In genomic region chr2:156760843-156761505, GRCm38 (mm10) we compare ENCODE assay signal across 12 mouse cellular contexts. TPM values are rescaled to one million over a fixed set of nuclear protein-coding genes. Genes with fewer than 3 reads are reported as not detected.
DNase-seq lines count a peak whose midpoint lies in the region; ATAC-seq and TF ChIP-seq lines count a peak whose summit lies in the region.
"Had no signal": no experiment of that assay in that cellular context is flagged by ENCODE, and none has a peak within 500 bp of the region (broad histone marks: within the 10 kb centered on the region; RNA-seq: fewer than 3 reads in every experiment).

No protein-coding gene starts in this region.

- ATAC-seq in hindbrain, postnatal 0 days, result no peak
- no peak for ATAC-seq in hindbrain, embryonic 13.5 days (ENCODE audit: low FRiP score)
- ATAC-seq in midbrain, postnatal 0 days (ENCODE audit: low FRiP score), result no peak
- no peak for ATAC-seq in midbrain, embryonic 13.5 days

- no peak overlapping the region for H3K4me2 ChIP-seq in hindbrain, postnatal 0 days (ENCODE audit: low read depth, low read length)
- H3K4me2 ChIP-seq in hindbrain, embryonic 13.5 days, result no peak overlapping the region
- H3K4me2 ChIP-seq in midbrain, postnatal 0 days (ENCODE audit: low read depth, low read length, poor library complexity, severe bottlenecking), result no peak overlapping the region
- no peak overlapping the region for H3K4me2 ChIP-seq in midbrain, embryonic 13.5 days (replicated peaks)
- H3K4me2 ChIP-seq: neural tube, embryonic 15.5 days had no signal

- H3K27ac ChIP-seq in hindbrain, postnatal 0 days, result no peak overlapping the region
- H3K27ac ChIP-seq in hindbrain, embryonic 13.5 days, result no peak overlapping the region
- H3K27ac ChIP-seq in midbrain, postnatal 0 days (ENCODE audit: low read depth, low read length), result no peak overlapping the region
- no peak overlapping the region for H3K27ac ChIP-seq in midbrain, embryonic 13.5 days
- H3K27ac ChIP-seq in cortical plate, adult 2 months (ENCODE audit: insufficient read depth, low read length), result no peak overlapping the region
- H3K27ac ChIP-seq in forebrain, embryonic 10.5 days, result no peak overlapping the region
- H3K27ac ChIP-seq: embryonic facial prominence, embryonic 10.5 days; midbrain, embryonic 10.5 days; neural tube, embryonic 15.5 days had no signal

- 90% methylated on average over 5 of the region's 5 CpGs for WGBS in hindbrain, postnatal 0 days
- 92% methylated on average over 5 of the region's 5 CpGs for WGBS in hindbrain, embryonic 13.5 days
- 90% methylated on average over 5 of the region's 5 CpGs for WGBS in midbrain, postnatal 0 days
- WGBS in midbrain, embryonic 13.5 days, result 94% methylated on average over 5 of the region's 5 CpGs
- WGBS in forebrain, embryonic 10.5 days, result 95% methylated on average over 5 of the region's 5 CpGs

- peaks cover 62% of the 10 kb centered on the region for H3K36me3 ChIP-seq in hindbrain, postnatal 0 days (ENCODE audit: insufficient read depth, low read length)
- H3K36me3 ChIP-seq in hindbrain, embryonic 13.5 days, result peaks cover 91% of the 10 kb centered on the region
- peaks cover 74% of the 10 kb centered on the region for H3K36me3 ChIP-seq in midbrain, postnatal 0 days (ENCODE audit: insufficient read depth, low read length)
- H3K36me3 ChIP-seq in midbrain, embryonic 13.5 days, result peaks cover 97% of the 10 kb centered on the region
- peaks cover 92% of the 10 kb centered on the region for H3K36me3 ChIP-seq in forebrain, embryonic 10.5 days (replicated peaks)

- no peak overlapping the region for H3K4me3 ChIP-seq in hindbrain, postnatal 0 days (ENCODE audit: low read length)
- no peak overlapping the region for H3K4me3 ChIP-seq in hindbrain, embryonic 13.5 days
- H3K4me3 ChIP-seq in midbrain, postnatal 0 days (ENCODE audit: low read depth, low read length), result no peak overlapping the region
- H3K4me3 ChIP-seq in midbrain, embryonic 13.5 days (replicated peaks), result no peak overlapping the region
- no peak overlapping the region for H3K4me3 ChIP-seq in cortical plate, adult 2 months (ENCODE audit: insufficient read depth, low read length)
- H3K4me3 ChIP-seq in forebrain, embryonic 10.5 days, result no peak overlapping the region
- H3K4me3 ChIP-seq: embryonic facial prominence, embryonic 10.5 days; midbrain, embryonic 10.5 days; neural tube, embryonic 15.5 days had no signal

- H3K27me3 ChIP-seq in hindbrain, postnatal 0 days (ENCODE audit: insufficient read depth, low read length), result no peaks in the 10 kb centered on the region
- no peaks in the 10 kb centered on the region for H3K27me3 ChIP-seq in hindbrain, embryonic 13.5 days
- H3K27me3 ChIP-seq in midbrain, postnatal 0 days (ENCODE audit: insufficient read depth, low read length), result no peaks in the 10 kb centered on the region
- no peaks in the 10 kb centered on the region for H3K27me3 ChIP-seq in midbrain, embryonic 13.5 days
- no peaks in the 10 kb centered on the region for H3K27me3 ChIP-seq in forebrain, embryonic 10.5 days (ENCODE audit: poor library complexity, severe bottlenecking)
- H3K27me3 ChIP-seq: neural tube, embryonic 15.5 days had no signal

- no peak for DNase-seq in hindbrain, postnatal 0 days (ENCODE audit: low spot score)
- DNase-seq in midbrain, postnatal 0 days (ENCODE audit: low spot score), result no peak
- no peak for DNase-seq in spleen, adult 18-20 months
- no peak for DNase-seq in forebrain, embryonic 10.5 days (ENCODE audit: extremely low spot score, low spot score)
- DNase-seq: adrenal gland, adult 2 months; heart, postnatal 10 days had no signal

- no peaks in the 10 kb centered on the region for H3K9me3 ChIP-seq in hindbrain, postnatal 0 days (ENCODE audit: low read length)
- H3K9me3 ChIP-seq in hindbrain, embryonic 13.5 days, result peaks cover 3% of the 10 kb centered on the region; the same call in 1 of the 2 replicates
- H3K9me3 ChIP-seq in midbrain, postnatal 0 days (ENCODE audit: low read length), result no peaks in the 10 kb centered on the region
- no peaks in the 10 kb centered on the region; the same call in 1 of the 2 replicates for H3K9me3 ChIP-seq in midbrain, embryonic 13.5 days
- H3K9me3 ChIP-seq in forebrain, embryonic 10.5 days, result peaks cover 30% of the 10 kb centered on the region
- H3K9me3 ChIP-seq: neural tube, embryonic 15.5 days had no signal

- TF ChIP-seq POLR2A in cortical plate, adult 2 months (IDR thresholded peaks at IDR 0.05; ENCODE audit: extremely low read depth, insufficient read depth, low read length), result no peak

- H3K9ac ChIP-seq in hindbrain, postnatal 0 days (replicated peaks; ENCODE audit: low read length), result no peak overlapping the region
- H3K9ac ChIP-seq in hindbrain, embryonic 13.5 days, result no peak overlapping the region
- H3K9ac ChIP-seq in midbrain, postnatal 0 days (replicated peaks; ENCODE audit: low read length, poor library complexity, severe bottlenecking), result no peak overlapping the region
- H3K9ac ChIP-seq in midbrain, embryonic 13.5 days (replicated peaks), result no peak overlapping the region
- H3K9ac ChIP-seq: neural tube, embryonic 15.5 days had no signal

- TF ChIP-seq CTCF in hindbrain, postnatal 0 days (IDR thresholded peaks at IDR 0.05; ENCODE audit: low read depth), result peak; percentile 49
- peak; percentile 50 for TF ChIP-seq CTCF in midbrain, postnatal 0 days (IDR thresholded peaks at IDR 0.05)
- TF ChIP-seq CTCF in cortical plate, adult 2 months (IDR thresholded peaks at IDR 0.05; ENCODE audit: extremely low read depth, insufficient read depth, low read length), result peak; percentile 31; the same call in 1 of the 2 replicates

- no peaks in the 10 kb centered on the region for H3K4me1 ChIP-seq in hindbrain, postnatal 0 days (ENCODE audit: insufficient read depth, low read length)
- no peaks in the 10 kb centered on the region for H3K4me1 ChIP-seq in hindbrain, embryonic 13.5 days (replicated peaks)
- no peaks in the 10 kb centered on the region for H3K4me1 ChIP-seq in midbrain, postnatal 0 days (ENCODE audit: insufficient read depth, low read length)
- no peaks in the 10 kb centered on the region for H3K4me1 ChIP-seq in midbrain, embryonic 13.5 days (replicated peaks)
- peaks cover 6% of the 10 kb centered on the region; the same call in 1 of the 2 replicates for H3K4me1 ChIP-seq in cortical plate, adult 2 months (ENCODE audit: control insufficient read depth, insufficient read depth, low read length)
- no peaks in the 10 kb centered on the region for H3K4me1 ChIP-seq in forebrain, embryonic 10.5 days
- H3K4me1 ChIP-seq: embryonic facial prominence, embryonic 10.5 days; midbrain, embryonic 10.5 days had no signal

RNA-seq across cellular contexts. Expression of gene Myl9, which starts 14.2 kb away (rescaled TPM):
- total RNA-seq in hindbrain, postnatal 0 days (2014; rRNA removed), result 38.4 and 41.7 TPM in 2 replicates
- polyA plus RNA-seq in hindbrain, postnatal 0 days (2015; fragmentation: Nextera tagmentation; extraction: Ambion mirVana), result 32.5 and 38.4 TPM in 2 replicates
- polyA plus RNA-seq in hindbrain, embryonic 13.5 days (2015; fragmentation: Nextera tagmentation; extraction: Ambion mirVana), result 39.1 and 53.3 TPM in 2 replicates
- total RNA-seq in midbrain, postnatal 0 days (2014; rRNA removed), result 27.4 and 30.7 TPM in 2 replicates
- 33.8 and 38.4 TPM in 2 replicates for polyA plus RNA-seq in midbrain, postnatal 0 days (2015; fragmentation: Nextera tagmentation; extraction: Ambion mirVana)
- 33.0 and 37.4 TPM in 2 replicates for polyA plus RNA-seq in midbrain, embryonic 13.5 days (2015; fragmentation: Nextera tagmentation; extraction: Ambion mirVana)
- polyA plus RNA-seq in cortical plate, adult 2 months (2012; rRNA removed), result 46.3 and 47.7 TPM in 2 replicates
- polyA plus RNA-seq in forebrain, embryonic 10.5 days (2016; fragmentation: Nextera tagmentation; extraction: Ambion mirVana), result 79.0 and 80.3 TPM in 2 replicates
